Mouse (Mus musculus) left cerebral cortex, postnatal 10 days (tissue): ENCODE results near the gene Car12. TPM values are rescaled to one million over a fixed set of nuclear protein-coding genes. Genes with fewer than 3 reads are reported as not detected.

Experiments used
- total RNA-seq, 2 experiments: library from RNA; stranded (reverse); gene quantifications; 2 replicates each; pipeline ENCODE4 v1.2.3; 2021

The Car12 gene
- total RNA-seq, 2 experiments from 2014 or later = 1.8 to 3.0 TPM

Other genes with a start within 250 kb of the Car12 start
- gene Fbxl22, start 199.1 kb upstream of the Car12 start, total RNA-seq = under 1 TPM; 0.28 to 0.36 TPM
- 10 to 100 TPM; 29.5 to 37.2 TPM for gene Usp3, start 120.5 kb upstream of the Car12 start, total RNA-seq
- 10 to 100 TPM; 19.9 to 23.4 TPM for gene Aph1b, start 81.8 kb downstream of the Car12 start, total RNA-seq
- gene Gm10647, start 83.4 kb downstream of the Car12 start, total RNA-seq = under 1 TPM; 0.32 to 0.61 TPM
- 1 to 10 TPM; 4.7 to 6.2 TPM for gene Aph1c, start 121.0 kb downstream of the Car12 start, total RNA-seq
- 10 to 100 TPM; 21.8 TPM for gene Rab8b, start 206.0 kb downstream of the Car12 start, total RNA-seq
- gene Rps27l, start 232.4 kb downstream of the Car12 start, total RNA-seq = 10 to 100 TPM; 41.6 to 49.4 TPM